Mouse (Mus musculus) megakaryocyte, embryonic 14.5 days (primary cell): Measurements from ENCODE around the gene Asah2.

Source experiments
- FLI1 ChIP-seq: IDR thresholded peaks from 2 replicates; pipeline ENCODE4 v1.6.1; 2012; ENCODE audit warnings: low read length, inconsistent platforms, mixed read lengths
- GATA1 ChIP-seq: IDR thresholded peaks from 3 replicates; pipeline ENCODE4 v1.6.1; 2012; ENCODE audit warnings: mixed read lengths, low read length, inconsistent platforms, borderline replicate concordance

GRCm38 (mm10) chr19:31956359-31956758 is 151.7 kb downstream of the Asah2 start:
- TF ChIP-seq GATA1 (no peak), FLI1 (no peak)
